Mouse (Mus musculus) liver, adult (tissue): ENCODE data around the gene Rab29.

Experiments
- GATA4 ChIP-seq: IDR thresholded peaks from 2 replicates; pipeline ENCODE4 v1.6.1; 2014; ENCODE audit warnings: mild to moderate bottlenecking, low read length; ENCODE audit not compliant: insufficient replicate concordance

Gene Rab29

DNA sequence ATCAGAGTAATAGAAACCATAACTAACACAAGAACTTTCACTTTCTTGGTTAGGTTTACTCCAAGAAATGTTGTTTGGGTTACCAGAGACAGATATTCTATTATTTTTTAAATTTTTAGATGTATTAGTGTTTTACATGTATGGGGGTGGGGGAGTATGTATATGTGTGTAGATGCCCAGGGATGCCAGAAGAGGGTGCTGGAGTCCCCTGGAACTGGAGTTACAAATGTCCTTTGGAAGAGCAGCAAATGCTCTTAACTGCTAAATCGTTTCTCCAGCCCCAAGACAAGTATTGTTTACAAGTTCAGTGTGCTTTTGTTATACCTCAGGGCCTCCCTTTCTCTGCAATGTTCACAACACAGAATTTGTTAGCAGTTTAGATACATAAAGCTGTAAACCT is 38.5 kb downstream of the Rab29 start:
- no peak for TF ChIP-seq GATA4

GRCm38 (mm10) chr1:131908456-131908855 is 41.4 kb downstream of the Rab29 start:
- TF ChIP-seq GATA4 = no peak

DNA sequence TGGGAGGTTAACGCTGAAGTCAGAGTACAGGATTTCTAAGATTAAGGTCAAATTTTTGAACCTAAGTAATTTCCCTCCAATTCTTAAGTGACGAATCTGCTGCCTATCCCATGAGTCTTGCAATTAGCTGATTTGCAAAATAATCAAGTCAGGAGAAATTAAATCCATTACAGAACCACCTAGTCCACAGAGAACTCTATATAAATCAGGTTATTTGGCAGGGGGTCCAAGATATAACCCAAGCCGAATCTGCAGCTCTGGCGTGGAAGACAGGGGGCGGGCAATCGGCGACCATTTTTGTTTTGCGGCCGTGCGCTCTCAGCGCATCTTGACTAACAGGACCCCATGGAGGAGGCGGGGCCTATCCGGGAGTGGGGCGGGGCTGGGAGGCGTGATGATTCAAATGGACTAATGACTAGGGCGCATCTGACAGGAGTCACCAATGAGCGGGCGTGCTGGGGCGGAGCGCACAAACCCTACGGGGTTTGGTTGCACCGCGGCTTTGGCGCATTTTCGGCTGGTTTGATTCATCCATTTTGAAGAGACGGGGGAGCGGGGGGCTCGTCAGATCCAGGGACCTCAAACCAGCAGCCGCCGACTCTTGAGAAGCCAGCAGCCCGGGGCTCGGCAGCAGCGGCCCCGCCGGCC is 43.1 kb downstream of the Rab29 start, which contains the start of gene Nucks1:
Gene Nucks1 (plus strand): TSS at position 534 of the 648 bp plus-strand sequence.
- TF ChIP-seq GATA4 = no peak; the same call in 1 of the 2 replicates

GRCm38 (mm10) chr1:131910674-131911558 is 43.9 kb downstream of the Rab29 start:
- TF ChIP-seq GATA4 = no peak

DNA sequence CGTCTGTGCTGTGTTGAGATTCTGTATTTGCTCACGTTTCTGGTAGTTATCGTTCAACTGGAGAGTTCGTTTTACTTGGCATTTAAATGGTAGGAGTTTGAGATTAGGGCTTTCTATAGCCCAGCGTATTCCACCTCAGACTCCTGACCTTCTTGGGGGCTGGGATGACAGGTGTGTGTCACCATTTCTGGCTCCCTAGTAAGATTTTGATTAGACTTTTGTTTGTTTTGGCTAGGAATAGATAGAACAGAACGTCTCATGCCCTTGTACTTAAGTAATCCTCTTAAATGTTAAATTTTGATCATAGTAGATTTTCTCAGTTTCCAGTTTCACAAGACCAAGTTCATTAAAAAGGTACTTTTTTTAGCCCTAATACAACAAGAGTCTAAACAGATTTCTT is 50.6 kb downstream of the Rab29 start:
- TF ChIP-seq GATA4 = peak; percentile 38; the same call in 1 of the 2 replicates

- peak; percentile 74; the same call in 1 of the 2 replicates for TF ChIP-seq GATA4
These were observed 52.0 kb downstream of the Rab29 start for GRCm38 (mm10) chr1:131919052-131919451.

DNA sequence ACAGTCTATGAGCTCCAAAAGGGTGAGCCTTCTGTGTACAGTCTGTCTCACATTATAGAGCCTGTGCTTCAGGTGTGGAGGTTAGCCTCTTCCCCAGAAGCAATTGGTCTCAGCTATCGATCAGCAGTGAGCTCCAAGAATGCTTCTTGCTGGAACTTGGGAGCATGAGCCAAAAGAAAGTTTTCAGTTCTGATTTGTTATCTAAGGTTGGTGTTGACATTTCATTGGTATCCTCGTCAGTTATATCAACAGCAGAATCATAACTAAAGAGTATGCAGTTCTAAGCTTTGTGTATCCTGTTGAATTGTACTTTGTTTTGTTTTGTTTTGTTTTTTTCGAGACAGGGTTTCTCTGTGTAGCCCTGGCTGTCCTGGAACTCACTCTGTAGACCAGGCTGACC is 55.1 kb downstream of the Rab29 start:
- peak; percentile 61; the same call in 1 of the 2 replicates for TF ChIP-seq GATA4
